Mouse (Mus musculus): ENCODE results near the gene Cldnd1. TPM values are rescaled to one million over a fixed set of nuclear protein-coding genes. Genes with fewer than 3 reads are reported as not detected.

Gene Cldnd1
- polyA plus RNA-seq, 1 experiment from 2014 or later: 121 TPM

DNA sequence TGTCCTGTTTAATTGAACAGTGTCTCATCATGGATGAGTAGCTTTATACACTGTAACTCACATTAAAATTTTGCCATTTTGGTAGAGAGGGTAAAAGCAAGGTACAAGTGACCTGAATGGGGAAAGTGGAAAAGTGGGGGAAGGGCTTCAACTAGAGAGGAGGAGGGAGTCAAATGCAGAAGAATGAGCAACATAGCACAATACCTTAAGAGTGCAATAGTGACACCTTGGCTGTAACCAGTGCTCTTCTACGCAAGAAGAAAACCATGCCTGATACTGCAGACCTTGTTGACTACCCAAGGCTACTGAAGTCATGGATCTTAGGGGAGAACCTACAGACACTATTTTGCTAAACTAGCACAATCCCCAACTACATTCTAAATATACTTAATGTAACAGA, 30.4 kb upstream of the Cldnd1 start:
- H3K4me1 ChIP-seq: no peaks in the 10 kb centered on the region
- no peaks in the 10 kb centered on the region for H3K9me3 ChIP-seq
- 94% methylated on average over 1 of the region's 1 CpGs for WGBS
- H3K27ac ChIP-seq: no peak overlapping the region
- H3K4me3 ChIP-seq: no peak overlapping the region
- no peak overlapping the region for H3K4me2 ChIP-seq (replicated peaks)
- no peak overlapping the region for H3K9ac ChIP-seq
- ATAC-seq (ENCODE audit: low FRiP score, low read depth): no peak
- no peaks in the 10 kb centered on the region for H3K27me3 ChIP-seq (replicated peaks)
- H3K36me3 ChIP-seq: no peaks in the 10 kb centered on the region

DNA sequence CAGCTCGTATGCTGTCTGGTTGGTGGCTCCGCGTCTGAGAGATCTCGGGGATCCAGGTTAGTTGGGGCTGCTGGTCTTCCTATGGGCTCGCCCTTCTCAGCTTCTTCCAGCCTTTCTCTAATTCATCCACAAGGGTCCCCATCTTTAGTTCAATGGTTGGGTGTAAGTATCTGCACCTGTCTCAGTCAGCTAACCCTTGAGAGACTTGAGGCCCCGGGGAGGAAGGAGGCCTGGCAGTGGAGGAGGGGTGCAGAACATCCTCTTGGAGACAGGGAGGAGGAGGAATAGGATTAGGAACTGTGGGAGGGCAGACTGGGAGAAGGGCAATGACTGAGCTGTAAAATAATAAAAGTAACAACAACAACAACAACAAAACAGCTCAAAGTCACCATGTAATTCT, 27.5 kb upstream of the Cldnd1 start:
- Histone ChIP-seq H3K9ac (no peak overlapping the region), H3K4me1 (no peaks in the 10 kb centered on the region), H3K36me3 (no peaks in the 10 kb centered on the region), H3K4me3 (no peak overlapping the region), H3K27ac (no peak overlapping the region), H3K27me3 (replicated peaks) (no peaks in the 10 kb centered on the region), H3K4me2 (replicated peaks) (no peak overlapping the region), H3K9me3 (no peaks in the 10 kb centered on the region)
- 72% methylated on average over 6 of the region's 6 CpGs for WGBS
- ATAC-seq (ENCODE audit: low FRiP score, low read depth): no peak

DNA sequence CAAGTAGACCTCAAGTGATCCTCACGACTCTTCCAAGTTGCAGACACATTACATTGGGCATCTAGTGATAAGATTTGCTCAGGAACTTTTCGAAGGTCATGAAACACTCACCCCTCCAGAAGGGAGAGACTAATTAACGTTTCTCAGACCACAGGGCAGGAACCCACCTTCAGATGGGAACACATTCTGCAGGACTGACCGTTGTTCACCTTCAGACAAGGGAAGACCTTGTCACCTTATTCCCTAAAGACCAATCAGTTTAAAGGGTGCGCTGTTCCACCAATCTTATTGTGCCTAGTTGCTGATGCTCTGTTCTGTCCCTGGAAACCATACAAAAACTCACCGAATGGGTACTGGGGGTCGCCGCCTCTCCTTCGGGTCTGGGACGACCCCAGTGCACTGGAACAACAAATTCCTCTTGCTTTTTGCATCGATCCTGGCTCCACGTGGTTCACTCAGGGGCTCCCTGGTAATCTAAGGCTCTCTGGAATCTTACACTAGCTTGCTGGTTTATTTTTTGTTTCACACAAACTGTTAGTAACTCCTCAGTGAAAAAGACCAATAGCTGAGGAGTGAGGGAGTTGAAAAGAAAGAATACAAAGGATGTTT, 26.8 kb upstream of the Cldnd1 start:
- WGBS: 82% methylated on average over 12 of the region's 12 CpGs
- Histone ChIP-seq H3K9ac (no peak overlapping the region), H3K27ac (no peak overlapping the region)

DNA sequence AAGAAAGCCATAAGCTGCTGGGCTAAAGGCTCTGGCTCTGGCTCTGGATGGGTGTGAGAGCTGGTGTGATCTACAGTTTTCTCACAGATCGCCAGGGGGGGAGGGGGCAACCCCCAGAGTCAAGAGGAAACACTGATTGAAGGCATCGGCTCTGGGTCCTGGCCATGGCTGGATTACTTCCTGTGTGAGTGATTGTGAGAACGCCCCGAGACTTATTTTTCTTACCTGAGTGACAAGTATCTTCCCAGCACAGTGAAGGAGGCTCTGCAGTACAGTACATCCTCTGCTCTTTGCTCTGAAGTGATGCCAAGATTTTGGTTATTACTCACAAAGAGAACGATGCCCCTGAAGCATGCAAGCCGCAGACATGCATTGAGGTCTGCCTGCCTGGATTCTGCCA, 25.9 kb upstream of the Cldnd1 start:
- H3K27me3 ChIP-seq (replicated peaks): no peaks in the 10 kb centered on the region

More for the DNA sequence above, 26.8 kb upstream of the Cldnd1 start:
- Histone ChIP-seq H3K4me1 (no peaks in the 10 kb centered on the region), H3K36me3 (no peaks in the 10 kb centered on the region), H3K9me3 (no peaks in the 10 kb centered on the region), H3K27me3 (replicated peaks) (no peaks in the 10 kb centered on the region), H3K4me2 (replicated peaks) (no peak overlapping the region), H3K4me3 (no peak overlapping the region)
- no peak for ATAC-seq (ENCODE audit: low FRiP score, low read depth)

DNA sequence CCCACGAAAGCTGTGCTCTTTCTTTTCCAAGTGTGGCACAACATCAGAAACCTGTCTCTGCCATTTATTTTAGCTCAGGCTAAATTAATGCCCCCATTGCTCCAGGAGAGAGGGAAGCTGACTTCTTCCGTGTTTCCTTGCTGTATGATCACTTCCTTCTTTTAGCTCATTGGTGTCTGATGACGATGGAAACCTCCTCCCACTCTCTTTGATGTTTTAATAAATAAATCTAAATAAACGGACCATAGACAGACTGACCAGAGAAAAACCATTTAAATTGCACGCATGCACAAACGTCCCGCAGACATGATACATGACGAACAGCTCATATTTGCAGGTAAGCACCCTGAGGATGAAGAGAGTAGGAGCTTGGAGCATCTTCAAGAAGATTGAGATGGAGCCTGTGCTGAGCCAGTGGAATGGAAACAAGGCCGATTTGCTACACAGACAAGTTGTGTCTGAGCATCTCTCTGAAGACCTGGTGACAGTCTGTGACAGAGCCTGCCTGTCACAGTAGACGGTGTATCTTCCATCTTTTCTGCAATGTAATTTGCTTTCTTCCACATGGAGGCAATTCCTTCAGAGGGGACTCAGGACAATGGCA, 25.3 kb upstream of the Cldnd1 start:
- Histone ChIP-seq H3K36me3 (no peaks in the 10 kb centered on the region), H3K27me3 (replicated peaks) (no peaks in the 10 kb centered on the region), H3K4me1 (no peaks in the 10 kb centered on the region), H3K9ac (no peak overlapping the region), H3K27ac (no peak overlapping the region), H3K4me3 (no peak overlapping the region), H3K9me3 (no peaks in the 10 kb centered on the region), H3K4me2 (replicated peaks) (no peak overlapping the region)
- no peak for ATAC-seq (ENCODE audit: low FRiP score, low read depth)
- WGBS: 83% methylated on average over 10 of the region's 10 CpGs

More for the DNA sequence above, 25.9 kb upstream of the Cldnd1 start:
- Histone ChIP-seq H3K9me3 (no peaks in the 10 kb centered on the region), H3K36me3 (no peaks in the 10 kb centered on the region), H3K9ac (no peak overlapping the region), H3K27ac (no peak overlapping the region), H3K4me2 (replicated peaks) (no peak overlapping the region), H3K4me1 (no peaks in the 10 kb centered on the region), H3K4me3 (no peak overlapping the region)
- ATAC-seq (ENCODE audit: low FRiP score, low read depth): no peak
- WGBS: 64% methylated on average over 6 of the region's 6 CpGs

DNA sequence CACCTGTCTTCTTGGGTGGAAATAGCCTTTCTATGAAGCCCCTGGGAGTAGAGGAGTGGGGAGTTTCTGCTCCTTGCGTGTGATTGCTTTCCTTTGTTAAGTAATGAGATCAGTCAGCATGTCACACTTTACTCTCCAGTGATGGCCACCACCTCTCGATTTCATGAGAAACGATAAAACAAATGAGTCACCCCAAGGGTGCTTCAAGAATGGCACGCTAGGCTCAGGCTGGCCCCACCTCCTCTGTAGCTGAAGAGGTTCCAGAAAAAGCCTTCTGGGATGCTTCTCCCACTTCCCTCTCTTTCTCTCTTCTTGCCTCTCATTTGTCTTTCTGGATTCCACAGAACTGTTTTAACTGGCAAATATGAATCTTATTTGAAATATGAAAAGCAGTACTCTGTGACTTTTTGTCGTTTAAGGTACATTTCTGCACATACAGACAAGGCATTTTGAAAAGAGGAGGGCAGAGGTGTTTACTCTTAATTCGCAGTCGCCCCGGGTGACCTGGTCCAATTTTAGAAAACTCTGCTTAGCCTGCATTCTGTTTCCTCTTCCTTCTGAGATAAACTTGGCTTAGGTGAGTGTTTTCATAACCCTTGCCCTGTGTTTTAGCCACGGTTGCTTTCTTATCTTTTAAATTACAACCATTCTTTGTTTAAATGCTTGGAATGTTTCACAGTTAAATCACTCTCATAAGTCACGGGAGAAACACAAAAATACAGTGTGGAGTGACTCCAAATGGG, 24.2 kb upstream of the Cldnd1 start:
- H3K4me2 ChIP-seq (replicated peaks): no peak overlapping the region
- no peaks in the 10 kb centered on the region for H3K36me3 ChIP-seq
- WGBS: 46% methylated on average over 10 of the region's 10 CpGs
- H3K27ac ChIP-seq: no peak overlapping the region
- no peak overlapping the region for H3K9ac ChIP-seq
- H3K9me3 ChIP-seq: no peaks in the 10 kb centered on the region
- H3K4me1 ChIP-seq: no peaks in the 10 kb centered on the region
- no peak for ATAC-seq (ENCODE audit: low FRiP score, low read depth)
- no peaks in the 10 kb centered on the region for H3K27me3 ChIP-seq (replicated peaks)
- no peak overlapping the region for H3K4me3 ChIP-seq

DNA sequence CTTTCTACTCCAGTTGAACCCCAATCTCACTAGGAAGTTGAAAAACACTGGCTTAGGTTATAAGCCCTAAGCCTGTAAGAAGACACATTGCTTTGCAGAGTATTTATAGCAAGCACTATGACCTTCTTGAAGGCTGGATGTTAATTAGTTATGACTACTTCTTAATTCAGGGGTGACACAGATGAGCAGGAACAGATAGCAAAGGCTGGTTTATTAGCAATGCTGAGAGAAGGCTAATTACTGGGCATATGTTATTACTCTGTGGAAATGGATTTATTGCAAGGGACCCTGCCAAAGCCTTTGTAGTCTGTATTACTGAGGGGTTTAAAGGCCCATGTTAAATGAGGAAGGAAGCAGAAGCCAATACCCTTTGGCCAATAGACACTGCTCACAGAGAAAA, 22.7 kb upstream of the Cldnd1 start:
- Histone ChIP-seq H3K9me3 (no peaks in the 10 kb centered on the region), H3K4me1 (no peaks in the 10 kb centered on the region), H3K4me3 (no peak overlapping the region), H3K9ac (no peak overlapping the region), H3K27me3 (replicated peaks) (no peaks in the 10 kb centered on the region), H3K36me3 (no peaks in the 10 kb centered on the region), H3K4me2 (replicated peaks) (no peak overlapping the region), H3K27ac (no peak overlapping the region)
- no peak for ATAC-seq (ENCODE audit: low FRiP score, low read depth)

DNA sequence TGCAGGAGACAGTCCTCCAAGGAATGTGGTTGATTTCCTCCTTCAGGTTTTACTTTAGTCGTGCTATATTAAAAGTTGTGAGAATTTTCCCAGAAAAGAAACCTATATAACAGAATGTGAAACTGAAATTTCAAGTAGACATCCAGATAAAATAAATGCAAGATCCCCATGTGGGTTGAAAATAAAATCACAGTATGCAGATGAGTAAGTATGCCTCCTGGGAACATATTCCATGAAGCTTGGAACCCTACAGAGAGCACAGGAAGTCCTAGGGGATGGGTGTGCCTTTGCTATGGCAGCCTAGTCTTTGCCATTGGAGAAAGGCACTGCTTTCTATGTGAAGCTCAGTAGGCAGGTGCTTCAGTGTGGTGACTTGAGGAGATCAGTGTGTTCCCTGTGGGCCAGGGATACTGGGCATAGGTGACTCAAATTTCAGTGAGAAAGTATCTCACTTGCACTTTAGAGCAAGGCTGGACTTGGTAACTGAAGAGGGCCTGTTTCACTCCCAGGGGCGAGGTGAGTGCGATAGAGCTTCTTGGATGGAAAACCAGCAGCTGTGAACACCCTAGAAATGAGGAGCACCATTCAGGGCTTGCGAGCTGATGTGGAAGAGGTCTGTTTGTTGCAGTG, 20.3 kb upstream of the Cldnd1 start:
- Histone ChIP-seq H3K4me1 (no peaks in the 10 kb centered on the region), H3K4me3 (no peak overlapping the region), H3K36me3 (no peaks in the 10 kb centered on the region), H3K9me3 (no peaks in the 10 kb centered on the region), H3K9ac (no peak overlapping the region), H3K27ac (no peak overlapping the region), H3K27me3 (replicated peaks) (no peaks in the 10 kb centered on the region), H3K4me2 (replicated peaks) (no peak overlapping the region)
- 91% methylated on average over 4 of the region's 4 CpGs for WGBS
- ATAC-seq (ENCODE audit: low FRiP score, low read depth): no peak

DNA sequence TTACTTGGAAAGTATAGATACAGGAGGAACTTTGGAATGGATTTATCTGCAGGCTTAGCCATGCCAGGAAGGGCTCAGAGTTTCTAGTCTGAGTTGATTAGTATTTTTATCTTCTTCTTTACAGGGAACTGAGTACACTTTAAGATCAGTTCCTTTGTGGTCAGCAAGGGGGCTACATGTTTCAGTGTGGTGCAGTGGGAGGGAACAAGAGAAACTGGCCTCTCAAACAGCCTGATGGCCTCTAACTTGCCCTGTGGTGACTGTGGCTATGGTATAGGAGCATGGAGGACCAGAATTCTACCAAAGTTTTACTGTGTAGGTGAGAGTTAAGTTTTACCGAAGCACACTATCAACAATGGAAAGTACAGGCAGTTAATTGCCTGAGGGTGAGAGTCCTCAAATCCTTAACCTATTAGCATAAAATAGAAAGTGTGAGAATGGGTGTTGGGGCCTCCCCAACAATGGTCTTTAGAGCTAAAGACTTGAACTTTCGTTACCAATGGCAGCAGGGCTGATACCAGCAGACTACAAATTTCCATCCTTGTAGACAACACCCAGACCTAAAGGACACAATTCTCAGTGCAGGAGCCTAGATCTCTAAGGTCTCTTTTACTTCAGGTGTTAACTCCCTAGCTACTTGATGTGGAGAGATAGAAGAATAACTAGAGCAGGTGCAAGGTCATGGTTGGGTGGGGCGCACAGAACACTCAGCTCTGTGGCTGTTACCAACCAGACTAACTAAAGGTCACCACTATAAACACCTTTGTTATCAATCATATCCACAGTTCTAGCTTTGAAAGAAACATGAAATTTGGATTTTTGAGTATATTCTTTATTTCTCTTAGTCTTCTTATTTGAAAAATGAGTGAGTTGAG, 18.9 kb upstream of the Cldnd1 start:
- WGBS: 84% methylated on average over 3 of the region's 3 CpGs
- H3K27ac ChIP-seq: no peak overlapping the region
- ATAC-seq (ENCODE audit: low FRiP score, low read depth): no peak
- no peaks in the 10 kb centered on the region for H3K36me3 ChIP-seq
- H3K4me1 ChIP-seq: no peaks in the 10 kb centered on the region
- H3K9me3 ChIP-seq: no peaks in the 10 kb centered on the region
- no peak overlapping the region for H3K4me2 ChIP-seq (replicated peaks)
- H3K9ac ChIP-seq: no peak overlapping the region
- H3K27me3 ChIP-seq (replicated peaks): no peaks in the 10 kb centered on the region
- no peak overlapping the region for H3K4me3 ChIP-seq

DNA sequence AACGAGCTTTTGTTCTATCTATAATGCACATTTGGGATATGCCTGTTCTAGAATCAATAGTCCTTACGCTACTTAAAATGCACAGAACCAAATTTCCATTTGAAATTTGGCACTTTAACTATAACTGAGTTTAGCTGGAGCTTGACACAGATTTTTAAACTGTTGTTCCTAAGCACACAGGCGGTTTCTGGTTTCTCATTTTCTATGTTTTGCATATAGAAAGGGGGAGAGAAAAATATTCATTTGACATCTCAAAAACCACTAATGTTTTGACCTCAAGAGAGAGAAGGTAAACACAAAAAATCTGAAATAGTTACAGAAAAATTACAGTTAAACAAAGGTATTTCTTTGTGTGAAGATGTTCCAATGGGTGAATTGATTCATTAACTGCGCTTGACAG, 18.2 kb upstream of the Cldnd1 start:
- H3K4me3 ChIP-seq: no peak overlapping the region
- H3K36me3 ChIP-seq: no peaks in the 10 kb centered on the region
- no peaks in the 10 kb centered on the region for H3K4me1 ChIP-seq
- WGBS: 78% methylated on average over 4 of the region's 4 CpGs
- H3K4me2 ChIP-seq (replicated peaks): no peak overlapping the region
- no peak overlapping the region for H3K27ac ChIP-seq
- no peak for ATAC-seq (ENCODE audit: low FRiP score, low read depth)
- no peak overlapping the region for H3K9ac ChIP-seq
- no peaks in the 10 kb centered on the region for H3K9me3 ChIP-seq
- H3K27me3 ChIP-seq (replicated peaks): no peaks in the 10 kb centered on the region

DNA sequence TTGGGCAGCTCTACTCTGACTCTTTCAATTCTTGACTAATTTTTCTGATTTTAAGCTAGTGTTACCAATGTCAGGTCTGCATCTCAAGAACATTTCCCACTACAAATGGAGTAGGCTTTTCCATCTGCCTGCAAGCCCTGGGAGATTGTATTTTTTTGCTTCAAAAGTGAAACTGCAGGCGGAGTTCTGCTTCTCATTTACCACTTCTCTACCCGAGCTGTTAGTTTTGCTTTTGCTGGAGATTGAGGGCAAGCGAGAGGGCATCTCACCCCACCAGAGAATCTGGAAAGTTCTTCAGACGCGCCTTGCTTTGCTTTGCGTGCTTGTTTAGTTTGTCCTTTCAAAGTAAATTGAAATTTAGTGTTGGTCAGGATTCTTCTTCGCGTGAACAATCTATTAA, 15.5 kb upstream of the Cldnd1 start:
- ATAC-seq (ENCODE audit: low FRiP score, low read depth): no peak
- no peak overlapping the region for H3K4me2 ChIP-seq (replicated peaks)
- no peak overlapping the region for H3K27ac ChIP-seq
- no peak overlapping the region for H3K9ac ChIP-seq
- H3K4me3 ChIP-seq: no peak overlapping the region
- WGBS: 83% methylated on average over 8 of the region's 8 CpGs
- no peaks in the 10 kb centered on the region for H3K4me1 ChIP-seq
- H3K27me3 ChIP-seq (replicated peaks): no peaks in the 10 kb centered on the region
- no peaks in the 10 kb centered on the region for H3K9me3 ChIP-seq
- H3K36me3 ChIP-seq: no peaks in the 10 kb centered on the region

DNA sequence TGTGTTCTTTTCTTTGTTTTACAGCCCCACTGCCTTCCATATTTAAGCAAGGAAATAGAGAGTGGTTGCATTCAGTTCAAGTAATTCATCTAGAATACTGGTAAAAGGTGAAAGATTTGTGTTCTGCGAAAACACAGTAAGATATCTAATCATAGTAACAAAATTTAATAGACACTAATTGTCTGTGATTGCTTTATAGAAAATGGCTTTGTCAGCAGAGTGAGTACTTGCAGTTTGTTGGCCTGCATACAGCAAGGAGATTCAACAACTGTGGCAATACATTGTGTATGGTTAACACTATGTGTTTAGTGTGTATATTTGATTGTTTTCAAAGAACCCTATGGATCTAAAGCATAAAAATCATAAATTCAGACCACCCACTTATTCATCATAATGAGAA, 14.6 kb upstream of the Cldnd1 start:
- no peak overlapping the region for H3K4me2 ChIP-seq (replicated peaks)

More for the DNA sequence above, 14.6 kb upstream of the Cldnd1 start:
- WGBS: 87% methylated on average over 1 of the region's 1 CpGs
- Histone ChIP-seq H3K4me1 (no peaks in the 10 kb centered on the region), H3K9ac (no peak overlapping the region), H3K4me3 (no peak overlapping the region), H3K9me3 (no peaks in the 10 kb centered on the region), H3K36me3 (no peaks in the 10 kb centered on the region), H3K27ac (no peak overlapping the region), H3K27me3 (replicated peaks) (no peaks in the 10 kb centered on the region)
- ATAC-seq (ENCODE audit: low FRiP score, low read depth): no peak
